Mouse (Mus musculus) adrenal gland (tissue): ENCODE data around the gene Gm8220.
"Not testable (repeated sequence)": the region's sequence is repeated elsewhere in the genome, so short reads cannot be mapped to it uniquely, and the experiment has no call there.

Experiments used
- intact Hi-C: fragments of 180-260 bp; cut with DNase I; formaldehyde crosslinking; loops from one replicate; pipeline ENCODE4 v1.15.1; 2025
- long read RNA-seq, 2 experiments: library from polyadenylated mRNA; unstranded; transcript quantifications; one replicate each; pipeline ENCODE4 v2.0.0; 2020; ENCODE audit warnings: borderline replicate concordance in 1 of 2; ENCODE audit not compliant: insufficient replicate concordance in 1 of 2

Gene Gm8220
- long read RNA-seq, experiment 1, result 0 reads
- long read RNA-seq, experiment 2, result 0 reads

- intact Hi-C loops, result not testable (repeated sequence)
These were observed at the start of gene Gm8220 for GRCm38 (mm10) chr14:44285280-44285679. Gene Gm8220, plus strand, starts transcription at chr14:44285580.

- intact Hi-C loops, result no loop called here
These were observed 37.3 kb upstream of the Gm8220 start for GRCm38 (mm10) chr14:44248039-44248438.

- intact Hi-C loops, result not testable (repeated sequence)
These were observed 26.7 kb downstream of the Gm8220 start for GRCm38 (mm10) chr14:44312049-44312448.

DNA sequence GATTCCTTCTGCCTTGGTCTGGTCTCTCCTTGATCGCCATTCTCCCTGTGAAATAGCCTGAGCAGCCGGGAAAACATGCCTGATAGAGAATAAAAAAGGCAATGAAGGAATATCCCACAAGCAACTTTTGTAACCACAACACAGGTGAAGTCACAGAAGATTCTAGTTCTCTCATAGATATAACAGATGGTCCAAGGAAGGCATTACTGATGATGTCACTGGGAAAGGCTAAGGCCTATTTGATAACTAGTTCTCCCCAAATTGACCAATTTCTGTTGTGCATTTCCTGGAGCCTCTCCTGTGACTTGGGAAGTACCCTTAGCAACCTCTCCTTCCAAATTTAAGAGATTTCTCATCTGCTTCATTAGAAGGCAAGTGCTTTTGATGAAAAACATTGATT, 53.1 kb downstream of the Gm8220 start, which contains the start of gene Gm5930:
Gene Gm5930, minus strand, starts transcription at position 101 of the 400 bp plus-strand sequence.
- intact Hi-C loops, result not testable (repeated sequence)
